Mouse (Mus musculus): ENCODE measurements around the gene Il2rb.

Il2rb gene

GRCm38 (mm10) chr15:78520112-78520715 is 25.1 kb upstream of the Il2rb start:
- DNase-seq (ENCODE audit: low spot score in 2 of 2) = no peak

- no peak for DNase-seq (ENCODE audit: low spot score in 2 of 2)
Measured at GRCm38 (mm10) chr15:78518221-78518620, 23.1 kb upstream of the Il2rb start.

- no peak for DNase-seq (ENCODE audit: low spot score in 2 of 2)
Measured at GRCm38 (mm10) chr15:78515759-78516158, 20.7 kb upstream of the Il2rb start.

- peak; percentile 53 to 68 for DNase-seq (ENCODE audit: low spot score in 2 of 2)
Measured at GRCm38 (mm10) chr15:78514393-78515146, 19.5 kb upstream of the Il2rb start.

- DNase-seq (ENCODE audit: low spot score in 2 of 2) = no peak
Measured at GRCm38 (mm10) chr15:78513019-78513418, 17.9 kb upstream of the Il2rb start.

DNA sequence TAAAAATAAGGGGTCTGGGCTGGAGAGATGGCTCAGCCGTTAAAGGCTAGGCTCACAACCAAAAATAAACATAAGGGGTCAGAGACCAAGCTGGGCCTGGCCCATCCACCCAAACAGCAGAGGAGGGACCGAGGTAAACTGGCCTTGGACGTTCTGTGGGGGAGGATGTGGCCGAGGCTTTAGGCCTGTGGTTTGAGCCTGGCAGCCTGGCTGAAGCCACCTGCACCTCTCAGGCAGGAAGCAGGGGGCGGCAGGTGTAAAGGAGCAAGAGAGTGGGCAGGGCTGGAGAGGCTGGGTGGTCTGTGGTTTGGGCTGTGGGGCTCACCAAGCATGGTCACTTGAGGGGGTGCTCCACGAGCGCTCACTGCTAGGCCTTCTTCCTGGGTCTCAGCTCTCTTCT is 16.9 kb upstream of the Il2rb start:
- DNase-seq (ENCODE audit: low spot score in 2 of 2) = no peak

GRCm38 (mm10) chr15:78510736-78511135 is 15.7 kb upstream of the Il2rb start:
- no peak for DNase-seq (ENCODE audit: low spot score in 2 of 2)

DNA sequence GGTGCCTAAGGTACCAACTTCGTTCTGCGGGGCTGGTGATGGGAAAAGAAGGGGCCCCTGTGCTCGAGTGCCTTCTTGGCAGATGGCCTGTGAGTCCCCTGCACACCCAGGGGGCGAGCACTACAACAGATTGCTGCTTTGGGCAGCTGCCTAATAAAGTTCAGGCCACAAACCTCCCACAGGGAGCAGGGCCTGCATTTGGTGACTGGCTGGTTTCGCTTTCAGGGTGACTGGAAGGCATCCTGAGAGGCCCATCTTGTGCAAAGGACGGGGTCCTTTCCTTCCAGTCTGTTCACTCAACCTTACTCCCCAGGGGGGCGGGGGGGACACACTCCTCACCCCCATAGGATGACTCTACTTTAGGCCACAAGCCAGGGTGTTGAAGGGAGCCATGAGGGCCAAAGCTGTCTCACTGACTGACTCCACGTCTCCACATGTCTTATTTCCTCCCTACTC is 15.1 kb upstream of the Il2rb start:
- DNase-seq (ENCODE audit: low spot score in 2 of 2) = no peak

GRCm38 (mm10) chr15:78509297-78509899 is 14.3 kb upstream of the Il2rb start:
- DNase-seq (ENCODE audit: low spot score in 2 of 2) = no peak

DNA sequence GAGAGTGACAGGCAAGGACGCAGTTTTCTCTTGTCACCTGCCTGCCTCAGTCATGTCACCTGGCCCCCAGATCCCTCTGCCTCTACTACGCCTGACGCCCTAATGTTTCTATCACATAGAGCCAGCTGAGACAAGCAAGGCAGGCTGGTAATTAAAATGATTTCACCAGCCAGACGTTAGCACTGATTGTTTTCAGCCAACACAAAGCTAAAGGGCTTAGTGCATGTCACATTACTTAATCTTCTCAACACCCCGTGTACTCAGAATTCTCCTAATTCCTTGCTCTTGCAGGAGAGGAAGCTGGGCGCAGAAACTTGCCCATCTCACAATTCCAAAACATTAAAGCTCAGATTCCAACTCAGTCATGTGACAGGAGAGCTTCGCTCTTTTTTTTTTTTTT is 13.4 kb upstream of the Il2rb start:
- DNase-seq (ENCODE audit: low spot score in 2 of 2) = no peak

DNA sequence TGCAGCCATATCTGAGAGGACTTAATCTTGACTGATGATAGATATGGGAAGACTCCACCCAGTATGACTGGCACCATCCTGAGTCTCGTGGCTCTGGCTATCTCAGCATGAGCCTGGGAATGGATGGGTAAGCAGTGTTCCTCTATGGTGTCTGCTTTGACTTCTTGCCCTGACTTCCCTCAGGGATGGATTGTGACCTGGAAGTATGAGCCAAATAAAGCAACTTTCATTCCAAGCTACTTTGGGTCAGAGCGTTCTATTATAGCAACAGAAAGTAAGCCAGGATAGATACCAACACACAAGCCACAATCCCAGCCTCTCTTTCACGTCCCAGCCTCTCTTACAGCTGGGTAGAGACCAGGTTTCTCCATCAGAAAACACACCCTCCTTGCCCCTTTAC is 10.5 kb upstream of the Il2rb start:
- DNase-seq (ENCODE audit: low spot score in 2 of 2) = no peak

DNA sequence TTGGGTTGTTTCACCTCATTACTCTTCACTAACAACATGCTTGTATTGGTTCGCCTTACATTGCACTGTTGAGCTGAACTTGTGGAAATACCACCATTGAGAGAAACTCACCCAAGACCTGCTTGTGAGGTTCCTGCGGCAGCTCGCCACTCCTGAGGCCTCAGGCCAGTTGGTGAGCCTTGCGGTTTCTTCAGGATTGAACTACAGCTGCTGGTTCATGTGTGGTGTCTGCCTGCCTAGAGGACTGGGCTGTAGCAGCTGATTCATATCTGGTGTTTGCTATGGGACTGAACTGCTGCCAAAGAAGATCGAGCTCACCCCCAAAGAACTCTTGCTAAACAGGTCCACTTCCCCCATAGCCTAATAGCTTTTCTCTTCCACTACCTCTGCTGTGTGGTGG is 9.7 kb upstream of the Il2rb start:
- no peak for DNase-seq (ENCODE audit: low spot score in 2 of 2)

DNA sequence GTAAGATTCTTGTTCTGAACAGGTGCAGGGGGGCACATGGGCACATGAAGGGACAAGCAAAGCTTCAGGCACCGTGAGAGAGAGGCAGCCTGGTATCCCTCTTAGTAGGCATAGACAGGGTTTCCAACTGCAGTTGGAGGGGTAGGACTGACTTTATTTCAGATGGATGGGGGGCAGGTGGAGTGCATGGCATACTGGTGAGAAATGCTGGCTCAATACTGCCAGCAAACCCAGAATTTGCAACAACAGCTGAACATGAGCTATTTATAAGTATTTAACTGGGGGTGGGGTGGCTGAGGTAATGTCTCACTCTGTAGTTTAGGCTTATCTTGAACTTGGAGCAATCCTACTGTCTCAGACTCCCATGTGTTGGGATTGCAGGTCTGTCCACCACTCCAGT is 8.9 kb upstream of the Il2rb start:
- DNase-seq (ENCODE audit: low spot score in 2 of 2) = no peak

DNA sequence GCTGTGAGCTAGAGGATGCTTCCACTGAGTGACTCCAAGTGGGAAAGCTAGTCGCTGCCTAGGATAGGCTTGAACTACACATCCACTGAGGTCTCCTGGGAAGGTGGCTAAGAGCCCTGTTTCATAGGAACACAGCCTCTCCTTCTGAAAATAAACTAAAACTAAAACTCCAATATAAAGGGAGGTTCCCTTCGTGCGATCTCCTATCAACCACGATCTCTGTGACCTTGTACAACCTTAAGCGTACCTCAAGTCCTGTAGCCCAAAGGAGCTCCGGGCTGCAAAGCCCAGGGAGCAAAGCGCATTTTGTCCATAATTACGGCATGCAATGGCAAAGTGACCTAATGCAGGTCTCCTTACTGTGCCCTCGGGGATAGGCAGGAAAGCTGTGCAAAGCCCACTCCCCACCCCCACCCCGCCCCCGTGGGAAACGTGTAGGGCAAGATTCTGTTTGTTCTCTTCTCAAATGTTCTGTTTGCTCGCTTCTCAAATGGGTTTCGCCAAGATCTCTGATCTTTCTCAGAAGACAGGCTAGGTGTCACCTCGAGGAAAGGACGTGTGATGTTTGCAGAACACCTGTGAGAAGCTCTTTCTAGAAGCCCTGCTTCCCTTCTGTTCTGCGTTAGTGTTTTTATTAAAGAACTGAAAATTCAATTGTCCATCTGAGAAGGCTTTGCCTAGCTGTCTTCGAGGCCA is 7.5 kb upstream of the Il2rb start:
- DNase-seq (ENCODE audit: low spot score in 2 of 2) = no peak

DNA sequence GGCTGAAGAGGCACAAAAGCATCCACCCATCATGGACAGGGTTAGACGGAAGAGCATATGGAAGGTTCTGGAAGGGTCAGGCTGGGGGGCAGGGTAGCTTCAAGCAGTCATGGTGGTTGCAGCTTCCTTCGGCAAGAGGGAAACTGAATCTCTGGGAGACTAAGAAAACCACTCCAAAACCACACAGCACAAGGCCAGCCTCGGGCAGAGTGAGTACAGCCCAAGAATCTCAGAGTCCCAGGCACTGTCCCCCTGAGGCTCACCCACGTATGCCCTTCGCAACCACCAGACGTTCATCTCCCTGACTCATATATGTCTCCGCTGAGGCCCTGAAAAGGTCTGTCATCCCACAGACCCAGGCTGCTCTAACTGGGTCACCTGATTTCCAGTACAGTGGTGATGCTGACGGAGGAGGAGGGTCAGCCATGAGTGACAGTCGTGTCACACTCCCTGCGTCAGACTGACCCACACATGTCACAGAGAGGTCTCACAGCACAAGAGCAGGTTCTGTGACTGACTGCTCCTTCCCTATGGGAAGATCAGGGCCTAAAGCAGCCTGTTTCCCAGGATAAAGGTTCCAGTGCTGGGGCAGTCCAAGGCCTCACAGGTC is 1.6 kb downstream of the Il2rb start:
- no peak for DNase-seq (ENCODE audit: low spot score in 2 of 2)

DNA sequence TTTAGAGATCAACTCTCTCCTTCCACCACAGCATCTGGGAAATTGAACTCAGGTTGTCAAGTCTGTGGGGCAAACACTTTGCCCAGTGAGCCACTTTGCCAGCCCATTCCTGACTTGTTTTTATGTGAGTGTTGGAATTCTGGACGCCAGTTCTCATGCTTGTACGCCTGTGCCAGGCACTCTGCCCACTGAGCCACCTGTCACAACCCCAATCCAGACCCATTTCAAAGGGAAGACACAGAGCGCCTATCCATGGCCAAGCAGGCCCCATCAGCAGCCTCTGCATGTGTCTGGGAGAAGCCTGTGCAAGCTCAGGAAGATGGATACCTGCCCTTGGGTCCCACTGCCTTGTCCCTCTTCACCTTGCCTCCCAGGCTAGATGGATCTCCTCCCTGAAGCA is 3.8 kb downstream of the Il2rb start:
- DNase-seq (ENCODE audit: low spot score in 2 of 2) = no peak

- DNase-seq (ENCODE audit: low spot score in 2 of 2) = no peak
Measured at GRCm38 (mm10) chr15:78489906-78490305, 5.2 kb downstream of the Il2rb start.

DNA sequence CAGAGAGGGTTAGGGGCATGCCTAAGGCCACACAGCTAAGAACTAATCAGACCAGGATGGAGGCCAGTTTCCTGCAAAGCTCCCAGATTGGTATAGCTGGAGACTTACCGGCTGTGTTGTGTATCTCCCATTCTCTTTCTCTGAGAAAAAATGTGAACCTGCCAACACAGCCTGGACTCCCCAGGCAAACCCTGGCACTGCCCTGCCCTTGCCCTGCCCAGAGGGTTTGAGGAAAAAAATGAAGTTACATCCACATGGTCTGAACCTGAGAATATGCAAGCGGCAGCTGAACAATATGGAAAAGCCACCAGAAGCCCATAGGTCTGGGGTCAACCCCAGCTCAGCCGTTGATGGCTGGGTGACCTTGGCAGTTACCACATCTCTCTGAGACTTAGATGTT is 5.8 kb downstream of the Il2rb start:
- no peak for DNase-seq (ENCODE audit: low spot score in 2 of 2)

DNA sequence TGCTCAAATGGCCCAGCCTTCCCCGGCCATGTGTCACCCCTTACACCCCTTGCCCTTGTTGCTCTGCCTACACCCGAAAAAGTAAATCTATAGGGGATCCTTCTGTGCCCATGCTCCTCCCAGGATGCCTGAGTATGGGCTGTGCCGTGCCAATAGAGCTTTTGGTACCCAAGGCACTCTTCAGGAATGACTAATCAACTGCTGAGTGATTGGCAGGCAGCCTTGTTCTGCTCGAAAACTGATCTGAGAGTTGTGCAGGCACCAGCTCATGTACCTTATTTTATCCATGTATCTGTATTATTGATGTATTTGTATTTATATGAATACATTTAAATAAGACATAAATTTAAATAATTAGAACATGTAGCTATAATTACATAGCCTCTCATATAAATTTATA is 8.0 kb downstream of the Il2rb start:
- DNase-seq (ENCODE audit: low spot score in 2 of 2) = no peak

- DNase-seq (ENCODE audit: low spot score in 2 of 2) = no peak
Measured at GRCm38 (mm10) chr15:78486564-78486963, 8.5 kb downstream of the Il2rb start.

DNA sequence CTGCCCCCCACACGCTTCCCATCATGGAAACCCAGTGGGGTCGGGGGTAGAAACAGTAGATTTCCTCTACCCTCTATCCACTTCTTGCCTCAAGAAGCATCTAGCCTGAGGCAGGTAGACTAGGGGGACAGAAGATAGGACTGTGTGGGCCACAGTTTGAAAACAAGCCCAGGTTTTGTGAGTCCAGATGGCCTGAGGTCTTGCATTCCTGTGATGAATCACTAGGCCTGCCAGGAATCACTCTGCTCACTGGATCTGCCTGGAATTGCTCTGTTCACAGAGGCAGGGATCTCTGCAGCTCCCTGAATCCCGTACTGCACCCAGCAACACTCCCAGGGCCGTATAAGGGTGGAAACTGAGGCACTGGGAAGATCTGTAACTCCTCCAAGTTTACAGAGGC is 11.8 kb downstream of the Il2rb start:
- no peak for DNase-seq (ENCODE audit: low spot score in 2 of 2)

- DNase-seq (ENCODE audit: low spot score in 2 of 2) = no peak
Measured at GRCm38 (mm10) chr15:78482518-78482917, 12.6 kb downstream of the Il2rb start.

Data from spleen, postnatal 14 days (tissue).